Mouse (Mus musculus) CD4-positive, CD25-positive, alpha-beta regulatory T cell, adult 4 months (primary cell): ENCODE results near the gene Entpd6. TPM values are rescaled to one million over a fixed set of nuclear protein-coding genes. Genes with fewer than 3 reads are reported as not detected.

Source experiments
- ATAC-seq: one replicate; pipeline ENCODE4 v1.8.0; 2017
- polyA plus RNA-seq, 2 experiments: library from polyadenylated mRNA; unstranded; fragments of 100-300 nt; shearing (Covaris generic); gene quantifications; one replicate each; pipeline ENCODE4 v1.2.1; 2017

Entpd6 gene
- 10 to 100 TPM; 30.1 to 49.1 TPM for polyA plus RNA-seq

DNA sequence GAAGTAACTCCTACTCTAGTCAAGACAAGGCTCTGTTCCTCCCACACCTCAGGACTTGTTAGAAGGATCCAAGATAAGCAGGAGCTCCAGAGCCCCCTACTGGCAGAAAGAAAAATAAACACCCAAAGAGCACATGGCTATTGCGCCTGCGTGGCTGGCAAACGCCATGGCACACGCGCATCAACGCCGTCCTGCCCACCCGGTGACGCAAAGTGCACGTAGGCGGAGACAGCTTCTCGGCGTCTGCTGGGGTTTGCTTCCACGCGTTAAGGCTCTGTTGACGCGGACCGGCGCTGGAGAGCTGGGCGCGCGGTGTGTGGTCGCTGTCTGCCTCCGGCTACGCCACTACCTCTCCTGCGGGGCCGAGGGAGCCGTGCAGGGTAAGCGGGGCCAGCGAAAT lies at the start of gene Entpd6:
Gene Entpd6 (plus strand): TSS at position 189 of the 400 bp plus-strand sequence.
- peak; percentile 89 for ATAC-seq

DNA sequence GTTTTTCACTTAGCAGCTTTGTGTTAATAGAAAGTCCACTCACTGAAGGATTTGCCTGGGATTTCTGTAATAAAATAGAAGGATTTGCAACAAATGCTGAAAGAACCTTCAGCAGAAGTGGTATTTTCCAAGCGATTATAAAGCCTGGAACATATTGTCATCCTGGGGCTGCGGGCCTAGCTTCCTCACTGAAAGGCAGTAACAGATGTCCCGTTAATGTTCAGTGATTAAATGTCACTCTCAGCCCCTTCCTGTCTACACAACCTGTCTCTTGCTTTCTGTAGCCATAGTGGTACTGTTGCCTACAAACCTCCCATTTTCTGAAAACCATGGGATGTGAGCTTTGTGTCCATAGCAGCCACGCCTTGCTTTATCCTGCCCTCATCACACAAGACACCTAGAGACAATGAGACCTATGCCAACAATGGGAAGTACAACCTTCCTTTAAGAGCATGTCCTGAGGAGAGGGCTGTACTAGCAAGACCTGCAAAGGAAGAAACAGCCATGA lies 36.6 kb upstream of the Entpd6 start:
- ATAC-seq, result no peak

- no peak for ATAC-seq
Observed at GRCm38 (mm10) chr2:150735756-150736576, 12.9 kb upstream of the Entpd6 start.

DNA sequence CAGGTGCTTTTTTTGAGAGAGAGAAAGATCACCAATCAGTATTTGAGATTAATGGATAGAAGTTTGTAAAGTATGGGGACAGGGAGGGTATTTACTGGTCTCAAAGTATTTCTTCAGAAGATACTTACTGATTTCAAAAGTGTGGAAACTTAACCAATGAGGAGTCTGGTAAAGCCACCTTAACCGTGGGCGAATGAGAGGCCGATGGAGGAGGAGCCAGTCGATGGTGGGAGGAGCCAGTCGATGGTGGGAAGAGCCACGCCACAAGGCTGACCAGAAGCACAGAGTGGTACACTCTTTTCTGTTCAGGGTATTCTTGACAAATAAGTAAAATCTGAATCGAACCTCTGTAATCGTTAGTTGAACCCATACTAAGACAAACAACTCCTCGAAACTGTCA lies 11.0 kb upstream of the Entpd6 start:
- ATAC-seq, result no peak

- no peak for ATAC-seq
Observed at GRCm38 (mm10) chr2:150740145-150740841, 8.5 kb upstream of the Entpd6 start.

DNA sequence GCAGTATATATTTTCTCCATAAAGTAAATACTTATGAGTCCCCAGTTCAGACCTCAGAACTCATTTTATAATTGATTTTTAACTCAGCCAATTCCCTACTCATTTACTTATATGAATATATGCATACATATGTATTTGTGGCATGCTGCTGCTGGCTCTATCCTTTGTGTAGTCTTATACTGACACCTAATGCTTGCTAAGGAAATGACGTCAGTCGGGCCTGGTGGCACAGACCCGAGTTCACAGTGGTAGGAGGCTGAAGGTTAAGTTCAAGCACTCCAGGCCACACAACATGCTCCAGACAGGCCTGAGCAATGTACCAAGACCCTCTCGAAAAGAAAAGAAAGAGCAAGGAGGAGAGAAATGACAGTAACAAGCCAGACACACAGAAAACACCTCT lies 7.4 kb upstream of the Entpd6 start:
- ATAC-seq, result peak; percentile 61

DNA sequence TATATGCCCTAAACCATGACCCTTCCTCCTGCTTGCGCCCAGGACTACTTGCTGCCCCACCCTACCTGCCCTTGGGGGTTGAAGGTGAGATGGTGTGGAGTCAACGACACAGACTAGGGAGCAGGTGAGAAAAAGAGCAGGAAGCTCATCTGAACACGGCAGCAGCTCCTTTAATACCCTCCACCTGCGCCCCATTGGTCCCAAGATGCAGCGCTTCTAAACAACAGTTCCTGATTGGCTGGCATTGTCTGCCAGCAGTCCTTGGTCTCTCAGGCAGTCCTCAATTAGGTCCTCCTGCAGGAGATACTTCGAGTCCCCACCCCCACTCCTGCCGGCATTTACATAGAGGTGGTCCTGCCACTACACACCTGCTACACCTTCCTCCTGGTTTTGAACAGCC lies 3.8 kb upstream of the Entpd6 start:
- ATAC-seq, result no peak

DNA sequence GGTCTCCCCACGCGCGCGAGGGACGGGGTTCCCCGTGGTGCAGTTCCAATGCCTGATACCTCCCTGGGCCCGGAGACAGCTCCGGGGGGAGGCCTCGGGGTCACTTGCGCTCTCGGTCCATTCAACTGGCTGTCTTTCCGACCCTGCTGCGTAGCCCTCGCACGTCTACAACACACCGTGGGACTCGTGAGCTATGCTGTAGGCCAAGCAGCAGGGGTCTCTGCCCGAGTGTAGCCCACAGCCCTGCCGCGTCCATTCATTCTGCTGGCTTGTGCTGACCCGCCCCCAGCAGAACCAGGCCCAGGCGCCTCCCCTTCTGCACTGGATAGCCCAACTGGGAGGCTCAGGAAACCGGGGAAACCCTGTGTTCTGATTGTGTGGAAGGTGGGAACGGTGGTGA lies 441 bp downstream of the Entpd6 start:
- no peak for ATAC-seq

DNA sequence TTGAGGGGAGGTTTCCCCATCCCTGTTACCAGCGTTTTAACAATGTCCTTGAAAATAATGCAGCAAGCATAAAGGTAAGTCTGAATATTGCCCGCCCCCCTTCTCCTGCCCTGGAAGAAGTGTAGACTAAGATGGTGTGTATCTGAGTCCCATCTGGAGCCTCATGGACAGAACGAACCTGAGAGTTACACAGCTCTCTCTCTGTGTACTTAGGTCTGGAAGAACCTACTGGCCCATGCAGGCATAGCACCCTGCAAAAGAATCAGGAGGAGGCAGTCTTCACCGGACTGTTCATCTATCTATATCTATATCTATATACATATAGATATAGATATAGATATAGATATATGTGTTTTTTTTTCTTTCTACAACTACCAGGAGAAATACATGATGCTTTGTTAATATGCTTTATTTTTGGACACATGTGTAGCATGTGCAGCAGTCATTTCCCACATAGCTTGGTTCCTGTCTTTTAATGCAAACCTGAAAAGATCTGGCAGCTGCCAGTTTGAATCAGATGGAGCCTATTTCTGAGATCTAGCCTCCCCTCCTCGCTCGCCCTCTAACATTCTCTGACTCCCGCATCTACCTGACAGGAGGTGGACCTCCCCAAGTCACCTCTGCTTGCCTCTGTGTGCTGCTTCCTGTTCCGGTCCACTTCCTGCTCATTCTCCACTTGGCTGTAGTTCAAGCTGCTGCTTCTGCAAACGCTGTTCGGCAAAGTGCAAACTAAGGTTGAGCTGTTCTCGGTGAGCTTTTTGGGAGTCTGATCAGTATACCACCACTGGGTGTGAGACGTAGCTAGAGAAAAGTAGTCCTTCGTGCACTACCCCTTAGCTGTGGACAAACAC lies 1.5 kb downstream of the Entpd6 start:
- peak; percentile 67 for ATAC-seq

DNA sequence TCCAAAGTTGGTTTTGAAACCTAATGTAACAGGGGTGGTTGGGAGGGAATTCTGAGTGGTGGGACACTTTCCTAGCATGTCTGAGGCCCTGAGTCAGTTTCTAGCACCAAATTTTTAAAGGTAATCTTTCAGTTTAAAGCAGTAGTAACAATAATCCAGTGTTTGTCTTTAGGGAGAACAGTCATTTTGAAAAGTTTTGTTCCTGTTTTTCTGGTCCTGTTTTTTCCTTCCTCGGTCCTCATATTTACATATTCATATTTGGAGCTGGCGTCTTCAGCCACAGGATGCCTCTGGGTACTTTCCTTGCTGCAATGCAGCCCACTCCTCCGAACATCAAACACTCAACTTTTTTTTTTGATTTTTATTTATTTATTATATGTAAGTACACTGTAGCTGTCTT lies 6.2 kb downstream of the Entpd6 start:
- ATAC-seq, result no peak

GRCm38 (mm10) chr2:150761476-150761875 lies 12.6 kb downstream of the Entpd6 start:
- ATAC-seq, result no peak

GRCm38 (mm10) chr2:150765619-150766018 lies 16.8 kb downstream of the Entpd6 start:
- ATAC-seq, result no peak

DNA sequence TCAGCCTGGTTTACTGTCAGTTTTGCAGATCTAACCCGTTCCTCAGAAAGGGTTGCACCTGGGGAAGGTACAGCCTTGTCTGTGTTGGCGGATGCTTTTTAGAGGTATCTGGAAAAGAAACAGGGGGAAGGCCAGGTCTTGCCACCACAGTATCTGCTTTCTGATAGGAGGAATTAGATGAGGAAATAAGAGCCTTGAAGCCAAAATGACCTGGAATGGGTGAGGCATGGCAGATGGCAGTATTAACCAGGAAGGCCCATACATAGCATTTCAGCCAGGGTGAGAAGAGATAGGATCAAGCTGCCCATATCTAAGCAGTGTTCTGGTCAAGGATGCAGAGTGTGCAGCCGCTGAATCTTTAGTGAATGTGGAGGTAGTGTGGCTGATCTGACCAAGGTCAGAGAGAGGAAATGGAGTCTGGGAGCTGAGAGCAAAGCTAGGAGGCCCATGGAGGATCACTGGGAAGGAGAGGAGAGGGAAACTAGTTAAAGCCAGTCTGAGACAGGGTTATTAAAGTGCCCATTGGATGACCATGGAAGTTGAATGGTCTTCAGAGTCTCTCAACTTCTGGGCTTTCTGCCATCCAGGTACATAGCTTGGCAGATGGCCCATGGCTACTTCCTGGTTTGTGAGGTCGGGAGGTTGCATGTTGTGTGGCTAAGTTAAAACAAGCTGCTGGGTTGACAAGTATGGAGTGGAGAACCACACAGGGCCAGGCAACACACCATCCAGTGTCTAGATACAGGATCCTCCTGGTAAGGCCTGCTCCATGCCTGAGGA lies 17.4 kb downstream of the Entpd6 start:
- ATAC-seq, result no peak

GRCm38 (mm10) chr2:150768678-150769077 lies 19.8 kb downstream of the Entpd6 start:
- ATAC-seq, result no peak

- no peak for ATAC-seq
Observed at GRCm38 (mm10) chr2:150770747-150771146, 21.9 kb downstream of the Entpd6 start.

- no peak for ATAC-seq
Observed at GRCm38 (mm10) chr2:150771169-150771568, 22.3 kb downstream of the Entpd6 start.

GRCm38 (mm10) chr2:150771996-150772395 lies 23.2 kb downstream of the Entpd6 start:
- ATAC-seq, result no peak

GRCm38 (mm10) chr2:150772466-150773119 lies 23.8 kb downstream of the Entpd6 start:
- ATAC-seq, result no peak

- no peak for ATAC-seq
Observed at GRCm38 (mm10) chr2:150782801-150783200, 34.0 kb downstream of the Entpd6 start.

- peak; percentile 92 for ATAC-seq
Observed at GRCm38 (mm10) chr2:150786251-150787180, 37.7 kb downstream of the Entpd6 start, which contains the start of gene Pygb. TSS of gene Pygb (plus strand) at chr2:150786735.
